Mouse (Mus musculus) heart, postnatal 0 days (tissue): Measurements from ENCODE around the gene Eya4. TPM values are rescaled to one million over a fixed set of nuclear protein-coding genes. Genes with fewer than 3 reads are reported as not detected.

Experiments used
- ATAC-seq: fragments of 200-750 bp; cut with Nextera tagmentation; 2 replicates; pipeline ENCODE4 v1.8.0; 2017; ENCODE audit warnings: low read depth, moderate number of reproducible peaks, moderate library complexity; ENCODE audit not compliant: insufficient read depth
- DNase-seq: peaks from one replicate; pipeline ENCODE4 v3.0.0-alpha.2; 2016; ENCODE audit warnings: low spot score
- H3K27ac ChIP-seq: fragments of 300-500 bp; sonication (generic); 2 replicates; pipeline ENCODE4 v1.5.1; 2014; ENCODE audit warnings: low read depth, mild to moderate bottlenecking
- H3K27me3 ChIP-seq: fragments of 300-500 bp; sonication (generic); 2 replicates; pipeline ENCODE4 v1.6.1; 2014; ENCODE audit warnings: low read length, mixed read lengths; ENCODE audit not compliant: control insufficient read depth, insufficient read depth
- H3K36me3 ChIP-seq: fragments of 300-500 bp; sonication (generic); replicated peaks from 2 replicates; pipeline ENCODE4 v1.6.1; 2014; ENCODE audit warnings: low read length, mixed read lengths; ENCODE audit not compliant: control insufficient read depth, insufficient read depth
- H3K4me1 ChIP-seq: fragments of 300-500 bp; sonication (generic); 2 replicates; pipeline ENCODE4 v1.6.1; 2014; ENCODE audit warnings: antibody characterized with exemption; ENCODE audit not compliant: control insufficient read depth, insufficient read depth
- H3K4me2 ChIP-seq: fragments of 300-500 bp; sonication (generic); 2 replicates; pipeline ENCODE4 v1.6.1; 2014; ENCODE audit warnings: low read depth, mild to moderate bottlenecking, low read length, moderate library complexity
- H3K4me3 ChIP-seq: fragments of 300-500 bp; sonication (generic); 2 replicates; pipeline ENCODE4 v1.5.1; 2014; ENCODE audit warnings: low read depth, low read length
- H3K9ac ChIP-seq: fragments of 300-500 bp; sonication (generic); replicated peaks from 2 replicates; pipeline ENCODE4 v1.6.1; 2014; ENCODE audit warnings: low read depth, low read length, mixed read lengths
- H3K9me3 ChIP-seq: fragments of 300-500 bp; sonication (generic); replicated peaks from 2 replicates; pipeline ENCODE4 v1.6.1; 2016; ENCODE audit warnings: low read length; ENCODE audit not compliant: control insufficient read depth
- CTCF ChIP-seq: IDR thresholded peaks from 2 replicates; pipeline ENCODE4 v1.5.1; 2016; ENCODE audit warnings: antibody characterized with exemption, control low read depth, low read depth
- EP300 ChIP-seq: IDR thresholded peaks from 2 replicates; pipeline ENCODE4 v1.6.1; 2016; ENCODE audit warnings: antibody characterized with exemption, low read depth
- WGBS: fragments of 180-500 bp; shearing (Covaris S2); extraction: QIAGEN DNeasy Blood & Tissue Kit; methylation state at CpG from one replicate; pipeline ENCODE4 v1.1.7; 2014; 5-methylcytosine and 5-hydroxymethylcytosine counted together
- polyA plus RNA-seq: library from polyadenylated mRNA; unstranded; fragments of >200 nt; fragmentation: Nextera tagmentation; extraction: Ambion mirVana; gene quantifications from 2 replicates; pipeline ENCODE4 v1.2.1, GENCODE M21; 2015
- total RNA-seq: library from RNA; depleted of rRNA; stranded (reverse); fragments of >200 nt; gene quantifications from 2 replicates; pipeline ENCODE4 v1.2.3, GENCODE M21; 2014; ENCODE audit warnings: low replicate concordance; rRNA removed

Eya4 gene
- total RNA-seq (0.54 and 0.57 TPM in 2 replicates), polyA plus RNA-seq (0.19 and 0.21 TPM in 2 replicates)

- Histone ChIP-seq H3K4me3 (peak within 1 kb of the TSS; percentile 69), H3K27ac (no peak within 1 kb of the TSS), H3K4me2 (peak within 1 kb of the TSS; percentile 82), H3K4me1 (0 out of 2 replicates have a peak, but pooled peaks cover 3% of the 10 kb centered on the region), H3K9ac (peak within 1 kb of the TSS; percentile 43), H3K9me3 (no peaks in the 10 kb centered on the region), H3K27me3 (peaks cover 51% of the 10 kb centered on the region), H3K36me3 (no peaks in the 10 kb centered on the region)
- ATAC-seq (peak; percentile 76), DNase-seq (no peak)
- WGBS = 4% methylated on average over 57 of the region's 79 CpGs
- no peak for TF ChIP-seq CTCF
- TF ChIP-seq EP300 = no peak
Measured at GRCm38 (mm10) chr10:23350011-23350911, at the start of gene Eya4. TSS of gene Eya4 (minus strand) at chr10:23350786.

GRCm38 (mm10) chr10:23395399-23395798 lies 44.8 kb upstream of the Eya4 start:
- DNase-seq (no peak), ATAC-seq (no peak)
- TF ChIP-seq CTCF = no peak
- no peak for TF ChIP-seq EP300
- Histone ChIP-seq H3K9me3 (no peaks in the 10 kb centered on the region), H3K4me3 (no peak overlapping the region), H3K36me3 (no peaks in the 10 kb centered on the region), H3K27me3 (no peaks in the 10 kb centered on the region), H3K4me2 (no peak overlapping the region), H3K4me1 (peaks cover 5% of the 10 kb centered on the region; the same call in 1 of the 2 replicates), H3K27ac (no peak overlapping the region), H3K9ac (no peak overlapping the region)
- WGBS = 85% methylated on average over 3 of the region's 3 CpGs

GRCm38 (mm10) chr10:23394556-23395245 lies 44.1 kb upstream of the Eya4 start:
- DNase-seq = peak; percentile 66
- ATAC-seq = peak; percentile 81
- Histone ChIP-seq H3K27ac (peak overlapping the region; percentile 62), H3K4me2 (peak overlapping the region; percentile 24; the same call in 1 of the 2 replicates), H3K9me3 (no peaks in the 10 kb centered on the region), H3K27me3 (no peaks in the 10 kb centered on the region), H3K36me3 (no peaks in the 10 kb centered on the region), H3K4me1 (peaks cover 5% of the 10 kb centered on the region; the same call in 1 of the 2 replicates), H3K9ac (no peak overlapping the region), H3K4me3 (no peak overlapping the region)
- 44% methylated on average over 11 of the region's 11 CpGs for WGBS
- no peak for TF ChIP-seq EP300
- no peak for TF ChIP-seq CTCF

- TF ChIP-seq CTCF (no peak), EP300 (no peak)
- ATAC-seq (no peak), DNase-seq (no peak)
- Histone ChIP-seq H3K4me2 (peak overlapping the region; percentile 24; the same call in 1 of the 2 replicates), H3K4me1 (peaks cover 5% of the 10 kb centered on the region; the same call in 1 of the 2 replicates), H3K27ac (peak overlapping the region; percentile 62; the same call in 1 of the 2 replicates), H3K9ac (no peak overlapping the region), H3K4me3 (no peak overlapping the region), H3K9me3 (no peaks in the 10 kb centered on the region), H3K27me3 (no peaks in the 10 kb centered on the region), H3K36me3 (no peaks in the 10 kb centered on the region)
- WGBS = 40% methylated on average over 6 of the region's 6 CpGs
Measured at GRCm38 (mm10) chr10:23394152-23394551, 43.6 kb upstream of the Eya4 start.

- Histone ChIP-seq H3K4me2 (no peak overlapping the region), H3K36me3 (no peaks in the 10 kb centered on the region), H3K9me3 (no peaks in the 10 kb centered on the region), H3K27ac (no peak overlapping the region), H3K4me1 (no peaks in the 10 kb centered on the region), H3K9ac (no peak overlapping the region), H3K4me3 (no peak overlapping the region), H3K27me3 (no peaks in the 10 kb centered on the region)
- no peak for ATAC-seq
- DNase-seq = no peak
- TF ChIP-seq EP300 (no peak), CTCF (no peak)
- 81% methylated on average over 6 of the region's 6 CpGs for WGBS
Measured at GRCm38 (mm10) chr10:23363866-23364265, 13.3 kb upstream of the Eya4 start.
